Mouse (Mus musculus) hindbrain, embryonic 15.5 days (tissue): ENCODE data around the gene Fn1. TPM values are rescaled to one million over a fixed set of nuclear protein-coding genes. Genes with fewer than 3 reads are reported as not detected.

Experiments
- ATAC-seq: fragments of 200-750 bp; cut with Nextera tagmentation; 2 replicates; pipeline ENCODE4 v1.8.0; 2017; ENCODE audit warnings: low read depth, moderate number of reproducible peaks, moderate TSS enrichment; ENCODE audit not compliant: low FRiP score
- H3K27ac ChIP-seq: fragments of 300-500 bp; sonication (generic); replicated peaks from 2 replicates; pipeline ENCODE4 v1.5.1; 2015; ENCODE audit warnings: mild to moderate bottlenecking, inconsistent platforms
- H3K27me3 ChIP-seq: fragments of 300-500 bp; sonication (generic); 2 replicates; pipeline ENCODE4 v1.6.1; 2015; ENCODE audit warnings: control low read depth, inconsistent platforms
- H3K36me3 ChIP-seq: fragments of 300-500 bp; sonication (generic); 2 replicates; pipeline ENCODE4 v1.6.1; 2015; ENCODE audit warnings: control low read depth, inconsistent platforms
- H3K4me1 ChIP-seq: fragments of 300-500 bp; sonication (generic); replicated peaks from 2 replicates; pipeline ENCODE4 v1.6.1; 2015; ENCODE audit warnings: control low read depth, inconsistent platforms
- H3K4me2 ChIP-seq: fragments of 300-500 bp; sonication (generic); 2 replicates; pipeline ENCODE4 v1.6.1; 2015; ENCODE audit warnings: moderate library complexity, mild to moderate bottlenecking, inconsistent platforms
- H3K4me3 ChIP-seq: fragments of 300-500 bp; sonication (generic); 2 replicates; pipeline ENCODE4 v1.5.1; 2015; ENCODE audit warnings: mild to moderate bottlenecking, inconsistent platforms
- H3K9ac ChIP-seq: fragments of 300-500 bp; sonication (generic); 2 replicates; pipeline ENCODE4 v1.6.1; 2015; ENCODE audit warnings: inconsistent platforms
- H3K9me3 ChIP-seq: fragments of 300-500 bp; sonication (generic); 2 replicates; pipeline ENCODE4 v1.6.1; 2016; ENCODE audit warnings: control low read depth, inconsistent platforms
- WGBS: fragments of 180-500 bp; shearing (Covaris S2); methylation state at CpG from one replicate; pipeline ENCODE4 v1.1.7; 2015; 5-methylcytosine and 5-hydroxymethylcytosine counted together
- polyA plus RNA-seq: library from polyadenylated mRNA; unstranded; fragments of >200 nt; fragmentation: Nextera tagmentation; extraction: Ambion mirVana; gene quantifications from 2 replicates; pipeline ENCODE4 v1.2.1, GENCODE M21; 2015

The Fn1 gene
- polyA plus RNA-seq, 1 experiment from 2014 or later, result 36.7 TPM

DNA sequence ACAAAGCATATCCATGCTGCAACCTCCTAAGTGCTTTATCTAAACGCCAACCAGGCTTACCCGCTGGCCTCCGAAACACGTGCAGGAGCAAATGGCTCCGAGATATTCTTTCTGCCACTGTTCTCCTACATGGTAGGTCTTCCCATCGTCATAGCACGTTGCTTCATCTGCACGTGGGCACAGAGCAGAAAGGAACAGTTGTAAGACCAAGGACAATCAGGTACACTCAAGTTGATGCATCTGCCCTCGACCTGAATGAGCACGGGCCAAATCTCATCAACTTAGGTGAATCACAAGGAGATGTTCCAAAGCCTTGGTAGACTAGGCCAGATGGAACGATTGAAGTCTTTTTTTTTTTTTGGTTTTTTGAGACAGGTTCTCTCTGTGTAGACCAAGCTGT is 63.0 kb downstream of the Fn1 start:
- Histone ChIP-seq H3K4me1 (no peaks in the 10 kb centered on the region), H3K4me2 (no peak overlapping the region), H3K9me3 (no peaks in the 10 kb centered on the region), H3K36me3 (0 out of 2 replicates have a peak, but pooled peaks cover 4% of the 10 kb centered on the region), H3K9ac (no peak overlapping the region), H3K27me3 (no peaks in the 10 kb centered on the region), H3K4me3 (no peak overlapping the region), H3K27ac (no peak overlapping the region)
- no peak for ATAC-seq
- 97% methylated on average over 11 of the region's 11 CpGs for WGBS

DNA sequence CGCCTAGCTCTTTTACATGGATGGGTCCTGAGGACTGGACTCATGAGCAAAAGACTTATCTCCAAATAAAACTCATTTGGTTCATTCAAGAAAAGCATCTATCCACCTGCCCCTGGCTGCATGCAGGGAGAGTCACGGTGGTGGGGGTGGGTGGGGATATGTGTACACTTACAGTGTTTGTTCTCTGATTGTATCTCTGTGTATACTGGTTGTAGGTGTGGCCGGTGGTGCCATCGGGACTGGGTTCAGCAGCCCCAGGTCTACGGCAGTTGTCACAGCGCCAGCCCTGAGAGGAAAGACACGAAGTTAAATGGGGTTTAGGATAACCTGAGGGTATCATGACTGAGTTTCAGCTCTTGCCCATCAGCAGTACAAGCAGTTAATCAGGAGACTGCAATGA is 66.3 kb downstream of the Fn1 start:
- Histone ChIP-seq H3K4me3 (no peak overlapping the region), H3K9ac (no peak overlapping the region), H3K4me1 (no peaks in the 10 kb centered on the region), H3K4me2 (no peak overlapping the region), H3K27ac (no peak overlapping the region), H3K9me3 (no peaks in the 10 kb centered on the region), H3K36me3 (0 out of 2 replicates have a peak, but pooled peaks cover 4% of the 10 kb centered on the region), H3K27me3 (no peaks in the 10 kb centered on the region)
- no peak for ATAC-seq
- 92% methylated on average over 7 of the region's 7 CpGs for WGBS

DNA sequence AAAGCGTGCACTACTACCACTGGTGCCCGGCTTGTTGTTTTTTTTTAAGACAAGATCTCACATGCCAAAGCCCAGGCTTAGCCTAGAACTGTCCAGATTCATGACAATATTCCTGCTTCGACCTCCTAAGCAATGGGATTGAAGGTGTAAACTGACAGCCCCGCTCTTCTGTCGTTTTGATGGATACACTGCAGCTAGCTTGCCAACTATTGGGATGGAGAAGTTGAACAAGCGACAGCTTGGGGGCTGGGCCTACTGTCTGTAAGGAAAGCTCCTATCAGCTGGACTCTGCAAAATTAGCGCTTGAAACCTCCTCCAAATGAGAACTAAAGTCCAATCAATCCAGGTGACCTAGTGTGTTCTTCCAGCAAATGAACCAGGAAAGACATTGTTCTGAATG is 69.1 kb downstream of the Fn1 start:
- no peak overlapping the region for H3K4me2 ChIP-seq
- H3K27me3 ChIP-seq, result no peaks in the 10 kb centered on the region
- 93% methylated on average over 7 of the region's 7 CpGs for WGBS
- H3K4me1 ChIP-seq, result no peaks in the 10 kb centered on the region
- H3K36me3 ChIP-seq, result peaks cover 7% of the 10 kb centered on the region
- no peak for ATAC-seq
- H3K4me3 ChIP-seq, result no peak overlapping the region
- no peak overlapping the region for H3K27ac ChIP-seq
- no peaks in the 10 kb centered on the region for H3K9me3 ChIP-seq
- no peak overlapping the region for H3K9ac ChIP-seq

DNA sequence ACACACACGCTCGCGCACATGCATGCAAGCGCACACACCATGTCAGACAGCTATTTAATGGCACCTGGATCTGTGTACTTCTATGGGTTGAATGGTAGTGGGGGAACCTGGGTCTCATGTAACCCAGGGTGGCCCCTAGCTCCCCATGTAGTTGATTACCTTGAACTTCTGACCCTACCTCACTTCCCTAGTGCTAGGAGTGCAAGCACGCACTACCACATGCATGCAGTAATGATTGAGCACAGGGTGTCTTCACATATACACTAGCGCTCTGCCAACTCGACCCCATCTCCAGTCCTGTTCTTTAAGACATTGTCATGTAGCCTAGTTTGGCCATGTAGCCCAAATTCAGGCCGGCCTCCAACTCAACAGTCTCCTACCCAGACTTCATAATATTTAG is 69.7 kb downstream of the Fn1 start:
- Histone ChIP-seq H3K4me3 (no peak overlapping the region), H3K4me1 (no peaks in the 10 kb centered on the region), H3K9ac (no peak overlapping the region), H3K27ac (no peak overlapping the region), H3K4me2 (no peak overlapping the region), H3K9me3 (no peaks in the 10 kb centered on the region), H3K27me3 (no peaks in the 10 kb centered on the region), H3K36me3 (peaks cover 13% of the 10 kb centered on the region)
- ATAC-seq, result no peak
- 94% methylated on average over 8 of the region's 8 CpGs for WGBS

DNA sequence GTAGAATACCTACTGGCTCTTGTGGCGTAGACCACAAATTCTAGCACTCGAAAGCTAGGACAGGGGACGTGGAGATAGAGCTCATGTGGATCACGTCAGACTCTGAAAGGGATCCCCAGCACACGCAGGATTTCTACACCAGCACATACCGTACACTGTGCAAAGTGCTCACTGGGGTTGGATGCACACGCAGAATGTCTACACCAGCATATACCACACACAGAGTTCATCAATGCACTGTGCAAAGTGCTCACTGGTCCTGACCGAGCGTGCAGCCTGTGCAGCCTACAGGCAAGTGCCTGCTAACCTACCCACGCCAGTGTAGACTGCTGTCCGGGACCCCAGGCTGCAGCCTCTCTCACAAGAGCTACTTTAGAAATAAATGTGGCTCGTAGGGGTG is 72.6 kb downstream of the Fn1 start:
- 94% methylated on average over 12 of the region's 12 CpGs for WGBS
- H3K4me2 ChIP-seq, result no peak overlapping the region

DNA sequence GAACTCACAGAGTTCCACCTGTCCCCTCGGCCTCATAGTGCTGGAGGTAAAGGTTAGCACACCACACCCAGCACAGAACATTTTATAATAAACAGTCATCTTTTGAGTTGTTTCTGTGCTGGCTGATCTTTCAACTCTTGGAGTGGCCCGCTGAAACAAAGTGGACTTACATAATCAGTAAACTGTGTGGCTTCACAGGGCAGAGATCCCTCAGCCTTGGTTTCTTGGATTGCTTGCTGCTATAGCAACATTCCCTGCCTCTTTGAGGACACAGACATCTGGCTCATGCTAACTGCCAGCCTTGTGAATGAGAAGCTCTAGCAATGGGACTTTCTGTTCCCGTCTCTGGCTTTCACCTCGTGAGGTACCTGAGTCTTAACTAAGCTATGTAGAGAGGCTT is 73.5 kb downstream of the Fn1 start:
- Histone ChIP-seq H3K9ac (no peak overlapping the region), H3K9me3 (no peaks in the 10 kb centered on the region), H3K4me1 (no peaks in the 10 kb centered on the region), H3K27me3 (no peaks in the 10 kb centered on the region), H3K4me2 (no peak overlapping the region), H3K4me3 (no peak overlapping the region), H3K27ac (no peak overlapping the region), H3K36me3 (peaks cover 35% of the 10 kb centered on the region)
- no peak for ATAC-seq
- 90% methylated on average over 4 of the region's 4 CpGs for WGBS

More for the DNA sequence above, 72.6 kb downstream of the Fn1 start:
- no peak overlapping the region for H3K27ac ChIP-seq
- no peak overlapping the region for H3K9ac ChIP-seq
- ATAC-seq, result no peak
- H3K9me3 ChIP-seq, result no peaks in the 10 kb centered on the region
- H3K36me3 ChIP-seq, result peaks cover 35% of the 10 kb centered on the region
- no peak overlapping the region for H3K4me3 ChIP-seq
- H3K27me3 ChIP-seq, result no peaks in the 10 kb centered on the region
- no peaks in the 10 kb centered on the region for H3K4me1 ChIP-seq

DNA sequence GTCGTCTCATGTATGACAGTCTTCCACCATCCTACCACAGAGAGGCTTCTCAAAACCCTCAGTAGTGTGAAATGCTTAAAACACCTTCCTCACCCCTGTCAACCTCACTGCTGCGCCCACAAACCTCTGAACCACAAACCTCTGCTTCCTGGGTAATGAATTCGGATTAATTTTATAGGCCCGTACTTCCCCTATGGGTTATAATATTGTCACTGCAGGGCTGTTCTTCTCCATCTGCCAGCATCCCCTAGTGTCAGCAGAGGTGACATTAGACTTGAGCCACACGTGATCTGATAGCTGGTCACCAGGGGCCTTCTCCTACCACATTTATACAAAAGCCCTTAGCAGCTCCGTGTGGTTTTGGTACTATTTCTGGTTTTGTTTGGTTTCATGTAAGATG is 76.2 kb downstream of the Fn1 start:
- Histone ChIP-seq H3K27me3 (no peaks in the 10 kb centered on the region), H3K9ac (no peak overlapping the region), H3K4me1 (no peaks in the 10 kb centered on the region), H3K4me2 (no peak overlapping the region), H3K4me3 (no peak overlapping the region), H3K9me3 (no peaks in the 10 kb centered on the region), H3K27ac (no peak overlapping the region), H3K36me3 (peaks cover 44% of the 10 kb centered on the region)
- no peak for ATAC-seq
- 90% methylated on average over 6 of the region's 6 CpGs for WGBS

DNA sequence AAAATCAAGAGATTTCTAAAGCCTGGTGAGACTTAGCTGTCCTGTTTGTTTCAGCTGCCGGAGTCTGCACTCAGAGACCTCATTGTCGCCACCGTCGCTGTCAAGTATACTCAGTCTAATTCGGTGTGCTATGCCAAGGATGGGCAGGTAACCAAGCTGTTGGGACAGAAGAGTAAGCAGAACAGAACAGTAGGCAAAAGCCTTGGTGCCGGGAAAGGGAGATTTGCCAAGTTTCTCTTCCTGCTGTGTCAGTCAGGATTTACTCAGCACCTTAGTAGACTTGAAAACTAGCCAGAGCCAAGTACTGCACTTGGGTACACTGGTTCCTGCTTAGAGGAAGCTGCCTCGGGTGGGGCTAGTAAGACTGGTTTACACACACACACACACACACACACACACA is 77.0 kb downstream of the Fn1 start:
- no peak overlapping the region for H3K4me2 ChIP-seq
- 88% methylated on average over 7 of the region's 7 CpGs for WGBS
- peaks cover 53% of the 10 kb centered on the region for H3K36me3 ChIP-seq
- H3K9me3 ChIP-seq, result no peaks in the 10 kb centered on the region
- H3K4me3 ChIP-seq, result no peak overlapping the region
- no peaks in the 10 kb centered on the region for H3K27me3 ChIP-seq
- H3K4me1 ChIP-seq, result no peaks in the 10 kb centered on the region
- ATAC-seq, result no peak
- no peak overlapping the region for H3K27ac ChIP-seq
- H3K9ac ChIP-seq, result no peak overlapping the region

DNA sequence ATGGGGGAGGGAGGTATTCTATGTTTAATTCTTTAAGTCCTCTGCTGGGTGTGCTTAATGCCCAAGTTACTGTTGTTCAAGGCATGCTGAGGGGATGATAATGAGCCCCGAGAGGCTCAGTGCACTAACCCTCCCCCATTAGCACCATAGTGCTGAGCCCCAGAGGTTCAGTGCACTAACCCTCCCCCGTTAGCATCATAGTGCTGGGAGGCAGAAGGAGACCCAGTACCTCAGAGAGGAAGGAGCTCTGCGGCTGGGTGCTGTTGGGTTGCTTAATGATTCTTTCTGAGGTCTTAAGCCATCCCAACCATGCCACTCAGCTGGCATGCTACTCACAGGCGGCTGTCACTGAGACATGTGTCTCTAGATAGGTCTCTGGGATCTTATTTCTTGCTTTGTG is 82.9 kb downstream of the Fn1 start:
- H3K9me3 ChIP-seq, result no peaks in the 10 kb centered on the region
- ATAC-seq, result no peak
- H3K36me3 ChIP-seq, result peaks cover 54% of the 10 kb centered on the region
- no peak overlapping the region for H3K27ac ChIP-seq
- no peak overlapping the region for H3K9ac ChIP-seq
- H3K27me3 ChIP-seq, result no peaks in the 10 kb centered on the region
- H3K4me3 ChIP-seq, result no peak overlapping the region
- WGBS, result 86% methylated on average over 4 of the region's 4 CpGs
- 0 out of 2 replicates have a peak, but pooled peaks cover 4% of the 10 kb centered on the region for H3K4me1 ChIP-seq
- no peak overlapping the region for H3K4me2 ChIP-seq

DNA sequence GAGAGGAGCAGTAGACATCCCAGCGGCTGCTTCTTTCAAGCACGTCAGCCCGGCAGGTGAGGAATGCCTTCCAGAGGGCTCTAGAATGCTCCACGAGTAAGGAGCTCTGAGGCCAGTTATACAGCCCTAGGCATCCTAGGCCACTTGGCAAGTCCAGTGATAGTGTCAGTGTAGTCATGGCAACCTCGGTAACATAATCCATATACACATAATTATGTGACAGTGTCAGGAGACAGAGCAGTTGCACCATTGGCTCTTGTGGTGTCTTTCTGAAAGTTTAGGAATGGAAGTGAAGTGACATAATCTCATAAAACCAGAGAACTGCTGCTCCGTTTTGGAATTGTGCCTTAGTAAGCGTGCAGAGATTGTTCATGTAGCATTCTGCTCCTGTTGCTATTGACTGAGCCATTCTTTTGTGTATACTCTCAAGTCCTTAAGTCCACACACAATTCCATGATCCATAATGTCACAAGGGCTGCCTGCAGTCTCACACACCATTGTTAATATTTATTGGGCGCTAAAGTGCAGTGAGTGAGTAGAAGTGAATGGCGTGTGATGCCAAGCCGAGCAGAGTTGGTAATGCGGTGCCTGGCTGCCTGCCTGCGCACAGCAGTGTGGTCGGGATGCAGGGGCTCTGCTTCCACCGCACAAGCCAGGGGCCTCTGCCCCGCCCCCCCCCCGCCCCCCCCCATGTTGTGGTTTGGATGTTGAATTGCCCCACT is 85.0 kb downstream of the Fn1 start:
- no peak for ATAC-seq
- H3K36me3 ChIP-seq, result peaks cover 64% of the 10 kb centered on the region
- WGBS, result 71% methylated on average over 16 of the region's 16 CpGs

DNA sequence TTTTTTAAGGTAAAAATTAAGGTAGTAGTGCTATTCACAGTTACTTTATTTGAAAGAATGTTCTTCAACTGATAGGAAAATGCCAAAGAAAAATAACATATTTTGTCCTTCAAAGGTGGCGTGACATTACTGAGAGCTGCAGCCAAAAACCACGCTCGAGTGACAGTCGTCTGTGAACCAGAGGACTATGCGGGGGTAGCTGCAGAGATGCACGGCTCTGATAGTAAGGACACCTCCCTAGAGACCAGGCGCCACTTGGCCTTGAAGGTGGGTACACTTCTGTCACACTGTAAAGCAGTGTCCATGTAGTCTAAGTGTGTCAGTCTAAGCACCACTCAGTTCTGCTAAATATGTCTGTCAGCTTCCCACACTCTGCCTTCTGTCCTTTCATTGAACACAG is 88.7 kb downstream of the Fn1 start:
- Histone ChIP-seq H3K36me3 (peaks cover 56% of the 10 kb centered on the region), H3K4me3 (no peak overlapping the region), H3K4me1 (0 out of 2 replicates have a peak, but pooled peaks cover 4% of the 10 kb centered on the region), H3K4me2 (no peak overlapping the region), H3K9ac (no peak overlapping the region), H3K27me3 (no peaks in the 10 kb centered on the region), H3K9me3 (no peaks in the 10 kb centered on the region), H3K27ac (no peak overlapping the region)
- no peak for ATAC-seq
- WGBS, result 98% methylated on average over 7 of the region's 7 CpGs

More for the DNA sequence above, 85.0 kb downstream of the Fn1 start:
- Histone ChIP-seq H3K9ac (no peak overlapping the region), H3K9me3 (no peaks in the 10 kb centered on the region), H3K4me1 (0 out of 2 replicates have a peak, but pooled peaks cover 4% of the 10 kb centered on the region), H3K27ac (no peak overlapping the region), H3K4me3 (no peak overlapping the region), H3K4me2 (no peak overlapping the region), H3K27me3 (no peaks in the 10 kb centered on the region)

DNA sequence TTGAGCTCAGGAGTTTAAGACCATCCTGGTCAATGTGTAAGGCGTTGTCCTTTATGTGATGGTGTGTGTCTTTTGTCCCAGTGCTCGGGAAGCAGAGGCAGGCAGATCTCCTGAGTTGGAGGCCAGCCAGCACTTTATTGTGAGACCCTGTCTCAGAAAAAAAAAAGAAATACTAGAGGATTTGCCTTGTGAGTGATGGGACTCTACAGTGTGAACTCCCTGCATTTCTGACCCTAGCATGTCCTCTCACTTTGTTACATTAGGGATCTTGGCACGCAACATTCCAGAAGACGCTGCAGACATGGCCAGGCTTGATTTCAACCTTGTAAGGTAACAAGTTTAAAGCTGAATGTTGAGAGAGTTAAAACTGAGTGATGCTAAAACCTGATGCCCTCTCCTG is 92.4 kb downstream of the Fn1 start:
- Histone ChIP-seq H3K9me3 (no peaks in the 10 kb centered on the region), H3K27ac (no peak overlapping the region), H3K36me3 (peaks cover 30% of the 10 kb centered on the region), H3K27me3 (no peaks in the 10 kb centered on the region), H3K9ac (no peak overlapping the region), H3K4me1 (peaks cover 18% of the 10 kb centered on the region), H3K4me2 (no peak overlapping the region), H3K4me3 (no peak overlapping the region)
- 95% methylated on average over 4 of the region's 4 CpGs for WGBS
- ATAC-seq, result no peak
